Mouse (Mus musculus): Measurements from ENCODE around the gene Dlgap1.

DNA sequence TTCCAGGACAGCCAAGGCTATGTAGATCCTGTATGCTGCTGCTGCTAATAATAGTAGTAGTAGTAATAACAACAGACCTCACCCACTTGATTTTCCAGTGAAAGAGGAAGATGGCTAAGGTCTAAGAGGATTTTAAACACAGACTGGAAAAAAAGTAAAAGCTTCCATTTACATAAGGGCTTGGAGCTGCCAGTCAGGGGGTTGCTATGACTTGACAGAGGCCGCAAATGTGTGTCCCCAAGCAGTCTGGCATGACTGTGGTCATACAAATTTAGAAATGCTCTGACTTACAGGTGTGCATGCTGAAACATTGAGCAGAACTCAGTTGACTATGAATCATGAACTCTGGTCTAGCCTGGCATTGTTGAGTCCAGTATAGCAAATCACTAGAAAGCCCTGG, 839.0 kb downstream of the Dlgap1 start:
- TF ChIP-seq CTCF (IDR thresholded peaks at IDR 0.05; ENCODE audit: extremely low read depth, insufficient read depth, low read length) (no peak), POLR2A (IDR thresholded peaks at IDR 0.05; ENCODE audit: extremely low read depth, insufficient read depth, low read length) (no peak)
